Mouse (Mus musculus) heart, adult 9 months (tissue): ENCODE data around the gene Vamp1.

ENCODE experiments used
- DNase-seq, 2 experiments: peaks; one replicate each; pipeline ENCODE4 v3.0.0; 2022; ENCODE audit warnings: low spot score in 2 of 2

The Vamp1 gene

GRCm38 (mm10) chr6:125284751-125285150 lies 69.4 kb downstream of the Vamp1 start:
- DNase-seq: no peak

GRCm38 (mm10) chr6:125285890-125286289 lies 70.5 kb downstream of the Vamp1 start, which contains the start of gene Tuba3a:
Gene Tuba3a (minus strand): TSS chr6:125286042.
- DNase-seq: no peak

- no peak for DNase-seq
Measured at GRCm38 (mm10) chr6:125286944-125287343, 71.6 kb downstream of the Vamp1 start.

- no peak for DNase-seq
Measured at GRCm38 (mm10) chr6:125288730-125289129, 73.4 kb downstream of the Vamp1 start.

- DNase-seq: no peak
Measured at GRCm38 (mm10) chr6:125291329-125291728, 76.0 kb downstream of the Vamp1 start.

GRCm38 (mm10) chr6:125292256-125292655 lies 76.9 kb downstream of the Vamp1 start:
- DNase-seq: no peak

- DNase-seq: no peak
Measured at GRCm38 (mm10) chr6:125294049-125294448, 78.7 kb downstream of the Vamp1 start.
